Mouse (Mus musculus) MEL (cell line): ENCODE results near the gene Lrrc34. TPM values are rescaled to one million over a fixed set of nuclear protein-coding genes. Genes with fewer than 3 reads are reported as not detected.

Source experiments
- DNase-seq: peaks from one replicate; pipeline ENCODE4 v3.0.0; 2011; ENCODE audit warnings: low read depth, low spot score
- H3K27ac ChIP-seq: 2 replicates; pipeline ENCODE4 v1.5.1; 2012; ENCODE audit warnings: low read depth, mild to moderate bottlenecking, control low read depth, low read length, moderate library complexity; ENCODE audit not compliant: control insufficient read depth
- H3K27me3 ChIP-seq, 2 experiments: fragments of 150-350 bp in 1 of 2; sonication (generic) in 1 of 2; 2 replicates each; pipeline ENCODE4 v1.6.1; 2012; ENCODE audit warnings: low read length in 2 of 2, mild to moderate bottlenecking in 2 of 2, improper control_type of control experiment in 1 of 2, moderate library complexity in 1 of 2; ENCODE audit not compliant: insufficient read depth in 2 of 2, control insufficient read depth in 1 of 2
- H3K36me3 ChIP-seq, 2 experiments: 2 replicates each; pipeline ENCODE4 v1.6.1; 2012 to 2014; ENCODE audit warnings: low read length in 2 of 2, improper control_type of control experiment in 1 of 2, inconsistent platforms in 1 of 2, mild to moderate bottlenecking in 1 of 2; ENCODE audit not compliant: insufficient read depth in 2 of 2, control insufficient read depth in 1 of 2
- H3K4me1 ChIP-seq, 2 experiments: fragments of 150-350 bp in 1 of 2; sonication (generic) in 1 of 2; 2 replicates each; pipeline ENCODE4 v1.6.1; 2012; ENCODE audit warnings: low read length in 2 of 2, improper control_type of control experiment in 1 of 2, mild to moderate bottlenecking in 1 of 2; ENCODE audit not compliant: insufficient read depth in 2 of 2, control insufficient read depth in 1 of 2
- H3K4me3 ChIP-seq, 2 experiments: fragments of 150-350 bp in 1 of 2; sonication (generic) in 1 of 2; 2 replicates each; pipeline ENCODE4 v1.5.1; 2012; ENCODE audit warnings: low read depth in 2 of 2, low read length in 2 of 2, mild to moderate bottlenecking in 2 of 2, moderate library complexity in 2 of 2, control low read depth in 1 of 2, improper control_type of control experiment in 1 of 2; ENCODE audit not compliant: control insufficient read depth in 1 of 2, insufficient read depth in 1 of 2
- H3K79me2 ChIP-seq: 2 replicates; pipeline ENCODE4 v1.6.1; 2012; ENCODE audit warnings: mild to moderate bottlenecking, low read length, moderate library complexity; ENCODE audit not compliant: control insufficient read depth, poor library complexity, insufficient read depth
- H3K9ac ChIP-seq: 2 replicates; pipeline ENCODE4 v1.6.1; 2012; ENCODE audit warnings: low read depth, mild to moderate bottlenecking, control low read depth, low read length, moderate library complexity; ENCODE audit not compliant: control insufficient read depth, poor library complexity, severe bottlenecking
- H3K9me3 ChIP-seq: fragments of 150-350 bp; sonication (generic); replicated peaks from 2 replicates; pipeline ENCODE4 v1.6.1; 2012; ENCODE audit warnings: mild to moderate bottlenecking, low read length, improper control_type of control experiment, moderate library complexity; ENCODE audit not compliant: insufficient read depth
- CHD1 ChIP-seq: IDR thresholded peaks from 2 replicates; pipeline ENCODE4 v1.6.1; 2012; ENCODE audit warnings: low read depth, mild to moderate bottlenecking, inconsistent platforms, low read length, improper control_type of control experiment
- CTCF ChIP-seq, 3 experiments: IDR thresholded peaks in 2 of 3; conservative IDR thresholded peaks in 1 of 3; 2 replicates each; pipeline ENCODE4 v1.5.1; 2011 to 2012; ENCODE audit warnings: low read length in 3 of 3, low read depth in 2 of 3, mild to moderate bottlenecking in 2 of 3, improper control_type of control experiment in 1 of 3, inconsistent platforms in 1 of 3, mixed read lengths in 1 of 3, moderate library complexity in 1 of 3; ENCODE audit not compliant: control insufficient read depth in 1 of 3, insufficient read depth in 1 of 3, poor library complexity in 1 of 3, severe bottlenecking in 1 of 3
- E2F4 ChIP-seq: IDR thresholded peaks from 2 replicates; pipeline ENCODE4 v1.6.1; 2011; ENCODE audit warnings: low read depth, low read length, improper control_type of control experiment, borderline replicate concordance
- ELF1 ChIP-seq: IDR thresholded peaks from 2 replicates; pipeline ENCODE4 v1.6.1; 2014; ENCODE audit warnings: low read depth, mild to moderate bottlenecking, inconsistent platforms, low read length, improper control_type of control experiment, moderate library complexity
- EP300 ChIP-seq, 2 experiments: IDR thresholded peaks; 2 replicates each; pipeline ENCODE4 v1.6.1; 2011; ENCODE audit warnings: improper control_type of control experiment in 2 of 2, low read length in 2 of 2, low read depth in 1 of 2, mild to moderate bottlenecking in 1 of 2
- ETS1 ChIP-seq: IDR thresholded peaks from 2 replicates; pipeline ENCODE4 v1.6.1; 2012; ENCODE audit warnings: low read depth, mild to moderate bottlenecking, inconsistent platforms, low read length, improper control_type of control experiment, moderate library complexity
- GATA1 ChIP-seq: IDR thresholded peaks from 2 replicates; pipeline ENCODE4 v1.6.1; 2011; ENCODE audit warnings: low read depth, low read length, improper control_type of control experiment
- JUND ChIP-seq: IDR thresholded peaks from 2 replicates; pipeline ENCODE4 v1.6.1; 2011; ENCODE audit warnings: low read depth, mild to moderate bottlenecking, improper control_type of control experiment, low read length
- MAFK ChIP-seq: IDR thresholded peaks from 2 replicates; pipeline ENCODE4 v1.6.1; 2011; ENCODE audit warnings: low read depth, mild to moderate bottlenecking, low read length, improper control_type of control experiment, borderline replicate concordance
- MAX ChIP-seq: IDR thresholded peaks from 2 replicates; pipeline ENCODE4 v1.6.1; 2011; ENCODE audit warnings: low read length, improper control_type of control experiment
- MAZ ChIP-seq: IDR thresholded peaks from 2 replicates; pipeline ENCODE4 v1.6.1; 2012; ENCODE audit warnings: low read depth, mild to moderate bottlenecking, inconsistent platforms, low read length, improper control_type of control experiment
- MYC ChIP-seq: IDR thresholded peaks from 2 replicates; pipeline ENCODE4 v1.6.1; 2011; ENCODE audit warnings: low read depth, mild to moderate bottlenecking, low read length, improper control_type of control experiment, moderate library complexity
- NELFE ChIP-seq: IDR thresholded peaks from 2 replicates; pipeline ENCODE4 v1.6.1; 2011; ENCODE audit warnings: low read depth, low read length, improper control_type of control experiment
- NRF1 ChIP-seq: IDR thresholded peaks from 2 replicates; pipeline ENCODE4 v1.6.1; 2014; ENCODE audit warnings: low read depth, mild to moderate bottlenecking, inconsistent platforms, low read length, improper control_type of control experiment, moderate library complexity; ENCODE audit not compliant: poor library complexity, insufficient read depth, severe bottlenecking
- POLR2AphosphoS5 ChIP-seq: IDR thresholded peaks from 2 replicates; pipeline ENCODE4 v1.6.1; 2012; ENCODE audit warnings: low read depth, borderline replicate concordance, mild to moderate bottlenecking, inconsistent platforms, low read length, moderate library complexity, mixed read lengths
- RAD21 ChIP-seq: IDR thresholded peaks from 2 replicates; pipeline ENCODE4 v1.6.1; 2011; ENCODE audit warnings: mild to moderate bottlenecking, low read depth, low read length, improper control_type of control experiment
- SIN3A ChIP-seq: IDR thresholded peaks from 2 replicates; pipeline ENCODE4 v1.6.1; 2012; ENCODE audit warnings: low read length, improper control_type of control experiment, inconsistent platforms
- TBP ChIP-seq: IDR thresholded peaks from 2 replicates; pipeline ENCODE4 v1.8.0; 2011; ENCODE audit warnings: low read depth, low read length, improper control_type of control experiment
- USF2 ChIP-seq, 2 experiments: IDR thresholded peaks; 2 replicates each; pipeline ENCODE4 v1.6.1; 2011 to 2012; ENCODE audit warnings: improper control_type of control experiment in 2 of 2, low read length in 2 of 2, borderline replicate concordance in 1 of 2, inconsistent platforms in 1 of 2, low read depth in 1 of 2, mild to moderate bottlenecking in 1 of 2; ENCODE audit not compliant: insufficient read depth in 1 of 2
- ZNF384 ChIP-seq: IDR thresholded peaks from 2 replicates; pipeline ENCODE4 v1.6.1; 2012; ENCODE audit warnings: low read depth, mild to moderate bottlenecking, inconsistent platforms, low read length, improper control_type of control experiment
- polyA plus RNA-seq, 2 experiments: library from polyadenylated mRNA; stranded (reverse) in 1 of 2; unstranded in 1 of 2; fragments of >175 nt in 1 of 2; fragments of >200 nt in 1 of 2; gene quantifications; 2 replicates each; pipeline versions ENCODE4 v1.2.1 to v1.2.4; 2012; ENCODE audit warnings: low replicate concordance in 2 of 2, low read depth in 1 of 2; ENCODE audit not compliant: insufficient read length in 2 of 2, insufficient read depth in 1 of 2, missing spikeins in 1 of 2
- total RNA-seq: library from RNA; depleted of rRNA; stranded (reverse); fragments of 300-350 nt; gene quantifications from 2 replicates; pipeline ENCODE4 v1.2.3, GENCODE M21; 2012

Lrrc34 gene
- total and polyA plus RNA-seq, 3 experiments: not detected

DNA sequence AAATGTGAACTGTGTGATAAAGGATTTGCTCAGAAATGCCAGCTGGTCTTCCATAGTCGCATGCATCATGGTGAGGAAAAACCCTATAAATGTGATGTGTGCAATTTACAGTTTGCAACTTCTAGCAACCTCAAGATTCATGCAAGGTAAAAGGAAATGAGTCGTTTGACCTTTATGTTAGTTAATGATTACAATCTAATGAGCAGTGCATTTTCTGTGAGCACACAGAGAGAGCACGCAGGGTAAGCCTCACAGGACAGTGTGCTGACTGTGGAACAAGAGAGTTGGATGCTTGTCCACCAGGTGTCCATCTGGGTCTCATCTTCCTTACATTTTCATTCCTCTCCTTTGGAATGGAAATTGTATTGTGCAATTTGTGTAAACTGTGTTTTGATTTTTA, 38.7 kb downstream of the Lrrc34 start:
- no peaks in the 10 kb centered on the region for H3K4me1 ChIP-seq
- peaks cover 0 to 33% of the 10 kb centered on the region in 2 experiments; a peak in 3 of 4 replicates for H3K36me3 ChIP-seq
- H3K4me3 ChIP-seq: no peak overlapping the region
- TF ChIP-seq GATA1 (no peak), TBP (no peak), MAFK (no peak), ELF1 (no peak)
- H3K9ac ChIP-seq: no peak overlapping the region
- H3K79me2 ChIP-seq: peaks cover 5% of the 10 kb centered on the region; the same call in 1 of the 2 replicates
- no peak for DNase-seq
- H3K9me3 ChIP-seq: no peaks in the 10 kb centered on the region
- H3K27ac ChIP-seq: no peak overlapping the region
- no peaks in the 10 kb centered on the region for H3K27me3 ChIP-seq

GRCm38 (mm10) chr3:30603256-30603655, 44.4 kb downstream of the Lrrc34 start:
- no peak for DNase-seq
- peak overlapping the region; percentile 78 for H3K9ac ChIP-seq
- no peaks in the 10 kb centered on the region for H3K9me3 ChIP-seq
- H3K27me3 ChIP-seq: no peaks in the 10 kb centered on the region
- H3K36me3 ChIP-seq: peaks cover 8 to 14% of the 10 kb centered on the region in 2 experiments; a peak in 3 of 4 replicates
- TF ChIP-seq NRF1 (no peak), CHD1 (no peak), USF2 (IDR thresholded peaks at IDR 0.05; ENCODE audit: borderline replicate concordance in 1 of 2, insufficient read depth in 1 of 2, low read depth in 1 of 2, low read length in 2 of 2) (no peak), MAX (no peak), MAZ (no peak), NELFE (no peak), SIN3A (no peak), E2F4 (no peak), ZNF384 (no peak), JUND (no peak), EP300 (IDR thresholded peaks at IDR 0.05; ENCODE audit: low read depth in 1 of 2, low read length in 2 of 2) (no peak), TBP (no peak), ELF1 (no peak), CTCF (IDR thresholded peaks at IDR 0.05 in 2 of 3, conservative IDR thresholded peaks at IDR 0.05 in 1 of 3; ENCODE audit: control insufficient read depth in 1 of 3, insufficient read depth in 1 of 3, low read depth in 2 of 3, low read length in 3 of 3, poor library complexity in 1 of 3, severe bottlenecking in 1 of 3) (no peak), GATA1 (no peak), ETS1 (no peak), MYC (no peak), POLR2AphosphoS5 (no peak), RAD21 (no peak)
- H3K4me1 ChIP-seq: peaks cover 0 to 8% of the 10 kb centered on the region in 2 experiments; a peak in 2 of 4 replicates
- H3K4me3 ChIP-seq: peak overlapping the region; percentile 72 to 95
- no peak overlapping the region for H3K27ac ChIP-seq
- H3K79me2 ChIP-seq: peaks cover 14% of the 10 kb centered on the region
